Mouse (Mus musculus) erythroblast, adult 5-6 weeks (primary cell): Measurements from ENCODE around the gene Bcat2. TPM values are rescaled to one million over a fixed set of nuclear protein-coding genes. Genes with fewer than 3 reads are reported as not detected.
A peak's percentile ranks its signal among the peaks of the same experiment; 100 is the strongest.

Experiments
- ATAC-seq: replicated peaks from 2 replicates; pipeline ENCODE4 v1.8.0; 2016; ENCODE audit warnings: moderate number of reproducible peaks, mild to moderate bottlenecking, moderate TSS enrichment, inconsistent platforms; ENCODE audit not compliant: poor library complexity, low FRiP score, severe bottlenecking
- total RNA-seq, 2 experiments: library from RNA; stranded (forward) in 1 of 2; stranded (reverse) in 1 of 2; fragments of 150-400 nt in 1 of 2; fragments of 200-764, 138-1000 nt in 1 of 2; gene quantifications; 2 replicates each; pipeline versions ENCODE4 v1.2.3 to v1.2.4; 2015 to 2017; ENCODE audit warnings: low replicate concordance in 2 of 2

Gene Bcat2
- total RNA-seq, 2 experiments from 2014 or later: 5.8 to 11.2 TPM

- ATAC-seq: no peak
These were observed 4.0 kb downstream of the Bcat2 start for GRCm38 (mm10) chr7:45573954-45574353.

GRCm38 (mm10) chr7:45574472-45575379 lies 4.8 kb downstream of the Bcat2 start:
- ATAC-seq: no peak

- ATAC-seq: no peak
These were observed 16.0 kb downstream of the Bcat2 start for GRCm38 (mm10) chr7:45585923-45586322.

GRCm38 (mm10) chr7:45587631-45588592 lies 18.0 kb downstream of the Bcat2 start:
- no peak for ATAC-seq

GRCm38 (mm10) chr7:45589173-45589572 lies 19.2 kb downstream of the Bcat2 start:
- peak; percentile 87 for ATAC-seq

- no peak for ATAC-seq
These were observed 19.9 kb downstream of the Bcat2 start for GRCm38 (mm10) chr7:45589898-45590297.

GRCm38 (mm10) chr7:45590874-45591273 lies 20.9 kb downstream of the Bcat2 start:
- no peak for ATAC-seq

- no peak for ATAC-seq
These were observed 21.9 kb downstream of the Bcat2 start for GRCm38 (mm10) chr7:45591880-45592279.

- ATAC-seq: peak; percentile 64
These were observed 23.3 kb downstream of the Bcat2 start for GRCm38 (mm10) chr7:45593118-45593815.

GRCm38 (mm10) chr7:45595176-45595575 lies 25.2 kb downstream of the Bcat2 start:
- ATAC-seq: no peak

GRCm38 (mm10) chr7:45596107-45596506 lies 26.2 kb downstream of the Bcat2 start:
- no peak for ATAC-seq

GRCm38 (mm10) chr7:45597013-45597412 lies 27.1 kb downstream of the Bcat2 start:
- ATAC-seq: no peak

- no peak for ATAC-seq
These were observed 27.6 kb downstream of the Bcat2 start for GRCm38 (mm10) chr7:45597527-45597926.

- ATAC-seq: no peak
These were observed 29.3 kb downstream of the Bcat2 start for GRCm38 (mm10) chr7:45598960-45599879.

GRCm38 (mm10) chr7:45605704-45606289 lies 35.8 kb downstream of the Bcat2 start:
- no peak for ATAC-seq

GRCm38 (mm10) chr7:45609511-45609910 lies 39.6 kb downstream of the Bcat2 start:
- ATAC-seq: no peak

- no peak for ATAC-seq
These were observed 46.3 kb downstream of the Bcat2 start for GRCm38 (mm10) chr7:45616277-45616676.

GRCm38 (mm10) chr7:45617042-45617695 lies 47.2 kb downstream of the Bcat2 start, which contains the start of gene Fut1:
Gene Fut1 (plus strand): TSS chr7:45617289.
- ATAC-seq: no peak
